Mouse (Mus musculus) CH12.LX (cell line): Measurements from ENCODE around the gene Trio. TPM values are rescaled to one million over a fixed set of nuclear protein-coding genes. Genes with fewer than 3 reads are reported as not detected.

Experiments
- DNase-seq: peaks from one replicate; pipeline ENCODE4 v3.0.0-alpha.2; 2013; ENCODE audit errors: extremely low read depth
- H3K27ac ChIP-seq: 2 replicates; pipeline ENCODE4 v1.5.1; 2012; ENCODE audit warnings: low read depth, mild to moderate bottlenecking, control low read depth, moderate library complexity; ENCODE audit not compliant: insufficient read depth
- H3K27me3 ChIP-seq: replicated peaks from 2 replicates; pipeline ENCODE3; 2012; ENCODE audit warnings: inconsistent platforms
- H3K36me3 ChIP-seq, 2 experiments: replicated peaks in 1 of 2; 2 replicates each; pipeline versions ENCODE3 to v1.6.1; 2012; ENCODE audit warnings: inconsistent platforms in 1 of 2, low read length in 1 of 2, mild to moderate bottlenecking in 1 of 2, mixed read lengths in 1 of 2, moderate library complexity in 1 of 2; ENCODE audit not compliant: control insufficient read depth in 1 of 2, insufficient read depth in 1 of 2
- H3K4me1 ChIP-seq, 2 experiments: 2 replicates each; pipeline ENCODE4 v1.6.1; 2012; ENCODE audit warnings: inconsistent platforms in 1 of 2, moderate library complexity in 1 of 2; ENCODE audit not compliant: insufficient read depth in 2 of 2, control insufficient read depth in 1 of 2
- H3K4me2 ChIP-seq: 2 replicates; pipeline ENCODE4 v1.6.1; 2012; ENCODE audit warnings: low read depth, mild to moderate bottlenecking, control low read depth; ENCODE audit not compliant: poor library complexity, insufficient read depth, severe bottlenecking
- H3K4me3 ChIP-seq, 3 experiments: fragments of 150-350 bp in 1 of 3; sonication (generic) in 1 of 3; replicated peaks in 1 of 3; 2 replicates each; pipeline versions ENCODE3 to v1.5.1; 2011 to 2012; ENCODE audit warnings: low read depth in 2 of 3, low read length in 2 of 3, mild to moderate bottlenecking in 2 of 3, moderate library complexity in 2 of 3, control low read depth in 1 of 3, improper control_type of control experiment in 1 of 3, inconsistent platforms in 1 of 3, mixed read lengths in 1 of 3; ENCODE audit not compliant: poor library complexity in 1 of 3
- H3K79me2 ChIP-seq: replicated peaks from 2 replicates; pipeline ENCODE4 v1.6.1; 2012; ENCODE audit warnings: mild to moderate bottlenecking, moderate library complexity; ENCODE audit not compliant: control insufficient read depth, poor library complexity, insufficient read depth, severe bottlenecking; ENCODE audit errors: extremely low read depth
- H3K9ac ChIP-seq: 2 replicates; pipeline ENCODE4 v1.6.1; 2012; ENCODE audit warnings: low read depth, mild to moderate bottlenecking, control low read depth, moderate library complexity; ENCODE audit not compliant: insufficient read depth
- H3K9me3 ChIP-seq: replicated peaks from 2 replicates; pipeline ENCODE3; 2012; ENCODE audit warnings: low read length, inconsistent platforms, mixed read lengths
- CHD1 ChIP-seq: IDR thresholded peaks from 2 replicates; pipeline ENCODE4 v1.6.1; 2012; ENCODE audit warnings: low read depth, low read length, improper control_type of control experiment, inconsistent platforms
- CTCF ChIP-seq, 2 experiments: IDR thresholded peaks in 1 of 2; conservative IDR thresholded peaks in 1 of 2; 2 replicates each; pipeline ENCODE4 v1.5.1; 2011 to 2012; ENCODE audit warnings: low read depth in 2 of 2, low read length in 2 of 2, improper control_type of control experiment in 1 of 2, inconsistent platforms in 1 of 2, mild to moderate bottlenecking in 1 of 2, moderate library complexity in 1 of 2
- EP300 ChIP-seq: IDR thresholded peaks from 2 replicates; pipeline ENCODE4 v1.6.1; 2011; ENCODE audit warnings: low read length, improper control_type of control experiment
- ETS1 ChIP-seq: conservative IDR thresholded peaks from 2 replicates; pipeline ENCODE4 v1.6.1; 2012; ENCODE audit warnings: low read depth, mild to moderate bottlenecking, inconsistent platforms, low read length, improper control_type of control experiment, moderate library complexity
- GABPA ChIP-seq: IDR thresholded peaks from 2 replicates; pipeline ENCODE4 v1.6.1; 2012; ENCODE audit warnings: low read depth, low read length, improper control_type of control experiment, inconsistent platforms; ENCODE audit not compliant: insufficient replicate concordance
- JUN ChIP-seq: IDR thresholded peaks from 2 replicates; pipeline ENCODE4 v1.6.1; 2011; ENCODE audit warnings: low read depth, mild to moderate bottlenecking, low read length, improper control_type of control experiment, moderate library complexity; ENCODE audit not compliant: insufficient read depth
- JUND ChIP-seq: conservative IDR thresholded peaks from 2 replicates; pipeline ENCODE4 v1.6.1; 2011; ENCODE audit warnings: low read depth, low read length, improper control_type of control experiment
- MAFK ChIP-seq: IDR thresholded peaks from 2 replicates; pipeline ENCODE4 v1.6.1; 2011; ENCODE audit warnings: low read length, improper control_type of control experiment; ENCODE audit not compliant: insufficient replicate concordance
- MEF2A ChIP-seq: IDR thresholded peaks from 2 replicates; pipeline ENCODE4 v1.6.1; 2014; ENCODE audit warnings: low read depth, mild to moderate bottlenecking, inconsistent platforms, low read length, improper control_type of control experiment, borderline replicate concordance
- MXI1 ChIP-seq: IDR thresholded peaks from 2 replicates; pipeline ENCODE4 v1.6.1; 2011; ENCODE audit warnings: mild to moderate bottlenecking, low read depth, low read length, improper control_type of control experiment
- MYC ChIP-seq: IDR thresholded peaks from 2 replicates; pipeline ENCODE4 v1.6.1; 2011; ENCODE audit warnings: low read depth, mild to moderate bottlenecking, improper control_type of control experiment, low read length
- NRF1 ChIP-seq: IDR thresholded peaks from 2 replicates; pipeline ENCODE4 v1.6.1; 2014; ENCODE audit warnings: low read depth, mild to moderate bottlenecking, inconsistent platforms, low read length, improper control_type of control experiment, moderate library complexity
- POLR2A ChIP-seq: IDR thresholded peaks from 2 replicates; pipeline ENCODE4 v1.6.1; 2011; ENCODE audit warnings: low read depth, mild to moderate bottlenecking, improper control_type of control experiment, low read length
- RCOR1 ChIP-seq: conservative IDR thresholded peaks from 2 replicates; pipeline ENCODE4 v1.6.1; 2012; ENCODE audit warnings: low read depth, mild to moderate bottlenecking, inconsistent platforms, low read length, improper control_type of control experiment
- SMC3 ChIP-seq: IDR thresholded peaks from 2 replicates; pipeline ENCODE4 v1.6.1; 2011; ENCODE audit warnings: low read depth, low read length, improper control_type of control experiment
- USF2 ChIP-seq: conservative IDR thresholded peaks from 2 replicates; pipeline ENCODE4 v1.6.1; 2011; ENCODE audit warnings: low read depth, low read length, improper control_type of control experiment
- ZC3H11A ChIP-seq: IDR thresholded peaks from 2 replicates; pipeline ENCODE4 v1.6.1; 2012; ENCODE audit warnings: low read depth, mild to moderate bottlenecking, inconsistent platforms, low read length, improper control_type of control experiment
- dilution Hi-C: fragments of 300-500 bp; cut with MboI; formaldehyde crosslinking; loops from 2 replicates; pipeline ENCODE4 v1.14.3; 2020; ENCODE audit warnings: low sequenced_read_pairs; ENCODE audit not compliant: extremely low pct_unique_long_range_greater_than_20kb, extremely low pct_ligation_motif_present
- in situ Hi-C: fragments of 300-500 bp; cut with MboI; formaldehyde crosslinking; loops from 3 replicates; pipeline ENCODE4 v1.14.3; 2019; ENCODE audit warnings: low sequenced_read_pairs, low pct_ligation_motif_present, low pct_unique_long_range_greater_than_20kb, mixed read lengths
- polyA plus RNA-seq: library from polyadenylated mRNA; unstranded; fragments of >175 nt; gene quantifications from 2 replicates; pipeline ENCODE4 v1.2.1, GENCODE M21; 2012; ENCODE audit warnings: low read depth; ENCODE audit not compliant: insufficient read length
- total RNA-seq, 2 experiments: library from RNA; depleted of rRNA; stranded (reverse); fragments of 300-350 nt in 1 of 2; fragments of >200 nt in 1 of 2; gene quantifications; 2 replicates each; pipeline ENCODE4 v1.2.3; 2012 to 2014

Gene Trio
- total and polyA plus RNA-seq, 3 experiments, result 3.9 to 17.5 (median 4.3) TPM

- no peak overlapping the region for H3K4me2 ChIP-seq
- in situ Hi-C loops, result no loop called here
Measured at GRCm38 (mm10) chr15:27890666-27891065, 135.0 kb downstream of the Trio start.

GRCm38 (mm10) chr15:27888153-27888552 is 137.5 kb downstream of the Trio start:
- Histone ChIP-seq H3K27ac (no peak overlapping the region), H3K4me2 (no peak overlapping the region), H3K36me3 (peaks cover 0 to 4% of the 10 kb centered on the region in 2 experiments), H3K9ac (no peak overlapping the region), H3K79me2 (no peaks in the 10 kb centered on the region), H3K4me3 (no peak overlapping the region), H3K4me1 (peaks cover 5 to 15% of the 10 kb centered on the region in 2 experiments), H3K27me3 (no peaks in the 10 kb centered on the region), H3K9me3 (no peaks in the 10 kb centered on the region)
- DNase-seq, result no peak
- in situ Hi-C loops (no loop called here), dilution Hi-C loops (no loop called here)
- TF ChIP-seq JUND (no peak), USF2 (no peak), CTCF (conservative IDR thresholded peaks at IDR 0.05 in 1 of 2, IDR thresholded peaks at IDR 0.05 in 1 of 2; ENCODE audit: low read depth in 2 of 2, low read length in 2 of 2) (peak in 1 of 2 experiments; percentile 28; a peak in 1 of 4 replicates), RCOR1 (no peak)

More at GRCm38 (mm10) chr15:27890666-27891065, 135.0 kb downstream of the Trio start:
- no peak for DNase-seq
- dilution Hi-C loops, result no loop called here
- no peak overlapping the region for H3K4me3 ChIP-seq
- H3K27ac ChIP-seq, result no peak overlapping the region
- no peak for TF ChIP-seq MEF2A
- TF ChIP-seq ZC3H11A, result no peak
- no peak for TF ChIP-seq GABPA
- no peak for TF ChIP-seq CTCF (conservative IDR thresholded peaks at IDR 0.05 in 1 of 2, IDR thresholded peaks at IDR 0.05 in 1 of 2; ENCODE audit: low read depth in 2 of 2, low read length in 2 of 2)
- TF ChIP-seq JUND, result no peak
- no peak for TF ChIP-seq MXI1
- TF ChIP-seq JUN, result no peak
- TF ChIP-seq MAFK, result no peak
- no peak for TF ChIP-seq NRF1
- TF ChIP-seq RCOR1, result no peak
- TF ChIP-seq CHD1, result no peak
- no peak for TF ChIP-seq EP300
- TF ChIP-seq ETS1, result no peak
- TF ChIP-seq MYC, result no peak
- TF ChIP-seq SMC3, result no peak
- no peak for TF ChIP-seq POLR2A
- no peaks in the 10 kb centered on the region for H3K9me3 ChIP-seq
- H3K79me2 ChIP-seq, result no peaks in the 10 kb centered on the region
- H3K27me3 ChIP-seq, result no peaks in the 10 kb centered on the region
- no peak overlapping the region for H3K9ac ChIP-seq
- peaks cover under 1 to 10% of the 10 kb centered on the region in 2 experiments; a peak in 3 of 4 replicates for H3K4me1 ChIP-seq
- H3K36me3 ChIP-seq, result peaks cover 0 to 4% of the 10 kb centered on the region in 2 experiments
